Mouse (Mus musculus) forebrain, postnatal 0 days (tissue): Measurements from ENCODE around the gene Zfyve27. TPM values are rescaled to one million over a fixed set of nuclear protein-coding genes. Genes with fewer than 3 reads are reported as not detected.

Experiments
- ATAC-seq: fragments of 200-750 bp; cut with Nextera tagmentation; 2 replicates; pipeline ENCODE4 v1.8.0; 2017; ENCODE audit warnings: mild to moderate bottlenecking, moderate library complexity
- DNase-seq: peaks from one replicate; pipeline ENCODE4 v3.0.0-alpha.2; 2015
- H3K27ac ChIP-seq: fragments of 300-500 bp; sonication (generic); 2 replicates; pipeline ENCODE4 v1.5.1; 2014; ENCODE audit warnings: low read depth, mild to moderate bottlenecking, antibody characterized with exemption, low read length, moderate library complexity, mixed read lengths
- H3K27me3 ChIP-seq: fragments of 300-500 bp; sonication (generic); 2 replicates; pipeline ENCODE4 v1.6.1; 2014; ENCODE audit warnings: mild to moderate bottlenecking, low read length, mixed read lengths; ENCODE audit not compliant: insufficient read depth
- H3K36me3 ChIP-seq: fragments of 300-500 bp; sonication (generic); 2 replicates; pipeline ENCODE4 v1.6.1; 2014; ENCODE audit warnings: mild to moderate bottlenecking, moderate library complexity; ENCODE audit not compliant: insufficient read depth
- H3K4me1 ChIP-seq: fragments of 300-500 bp; sonication (generic); 2 replicates; pipeline ENCODE4 v1.6.1; 2014; ENCODE audit warnings: antibody characterized with exemption; ENCODE audit not compliant: insufficient read depth
- H3K4me2 ChIP-seq: fragments of 300-500 bp; sonication (generic); 2 replicates; pipeline ENCODE4 v1.6.1; 2014; ENCODE audit warnings: low read depth, mild to moderate bottlenecking, moderate library complexity
- H3K4me3 ChIP-seq: fragments of 300-500 bp; sonication (generic); 2 replicates; pipeline ENCODE4 v1.5.1; 2014; ENCODE audit warnings: low read depth, low read length, mixed read lengths
- H3K9ac ChIP-seq: fragments of 300-500 bp; sonication (generic); 2 replicates; pipeline ENCODE4 v1.6.1; 2014; ENCODE audit warnings: mild to moderate bottlenecking
- H3K9me3 ChIP-seq: fragments of 300-500 bp; sonication (generic); 2 replicates; pipeline ENCODE4 v1.6.1; 2016; ENCODE audit warnings: low read length
- CTCF ChIP-seq: sonication (generic); IDR thresholded peaks from 2 replicates; pipeline ENCODE4 v1.5.1; 2016; ENCODE audit warnings: antibody characterized with exemption, control low read depth, low read depth
- WGBS: fragments of 180-500 bp; shearing (Covaris S2); extraction: QIAGEN DNeasy Blood & Tissue Kit; methylation state at CpG from one replicate; pipeline ENCODE4 v1.1.7; 2014; 5-methylcytosine and 5-hydroxymethylcytosine counted together
- polyA plus RNA-seq: library from polyadenylated mRNA; unstranded; fragments of >200 nt; fragmentation: Nextera tagmentation; extraction: Ambion mirVana; gene quantifications from 2 replicates; pipeline ENCODE4 v1.2.1, GENCODE M21; 2015
- total RNA-seq: library from RNA; depleted of rRNA; stranded (reverse); fragments of >200 nt; gene quantifications from 2 replicates; pipeline ENCODE4 v1.2.3, GENCODE M21; 2014

Gene Zfyve27
- total and polyA plus RNA-seq, 2 experiments from 2014 or later: 44.1 to 94.4 TPM

- Histone ChIP-seq H3K4me3 (no peak overlapping the region), H3K27me3 (no peaks in the 10 kb centered on the region), H3K36me3 (no peaks in the 10 kb centered on the region), H3K9ac (no peak overlapping the region), H3K27ac (no peak overlapping the region), H3K9me3 (no peaks in the 10 kb centered on the region), H3K4me1 (no peaks in the 10 kb centered on the region), H3K4me2 (no peak overlapping the region)
- no peak for TF ChIP-seq CTCF
- ATAC-seq (no peak), DNase-seq (no peak)
- 70% methylated on average over 6 of the region's 6 CpGs for WGBS
Observed at GRCm38 (mm10) chr19:42209976-42210375, 46.2 kb downstream of the Zfyve27 start.

GRCm38 (mm10) chr19:42211936-42212335 lies 48.2 kb downstream of the Zfyve27 start:
- Histone ChIP-seq H3K27ac (no peak overlapping the region), H3K4me2 (no peak overlapping the region), H3K9ac (no peak overlapping the region), H3K9me3 (no peaks in the 10 kb centered on the region), H3K27me3 (no peaks in the 10 kb centered on the region), H3K36me3 (no peaks in the 10 kb centered on the region), H3K4me3 (no peak overlapping the region), H3K4me1 (no peaks in the 10 kb centered on the region)
- ATAC-seq (no peak), DNase-seq (no peak)
- 73% methylated on average over 8 of the region's 8 CpGs for WGBS
- TF ChIP-seq CTCF: no peak

GRCm38 (mm10) chr19:42214601-42215000 lies 50.9 kb downstream of the Zfyve27 start:
- whole genome bisulfite sequencing: 80% methylated on average over 2 of the region's 2 CpGs
- H3K4me2 ChIP-seq: no peak overlapping the region
- no peaks in the 10 kb centered on the region for H3K27me3 ChIP-seq
- H3K27ac ChIP-seq: no peak overlapping the region
- ATAC-seq (no peak), DNase-seq (no peak)
- no peaks in the 10 kb centered on the region for H3K36me3 ChIP-seq
- no peak overlapping the region for H3K4me3 ChIP-seq
- no peak overlapping the region for H3K9ac ChIP-seq
- TF ChIP-seq CTCF: no peak
- H3K4me1 ChIP-seq: no peaks in the 10 kb centered on the region
- no peaks in the 10 kb centered on the region for H3K9me3 ChIP-seq

GRCm38 (mm10) chr19:42216699-42217373 lies 53.1 kb downstream of the Zfyve27 start:
- DNase-seq: no peak
- no peaks in the 10 kb centered on the region for H3K9me3 ChIP-seq
- H3K4me2 ChIP-seq: no peak overlapping the region
- no peak overlapping the region for H3K4me3 ChIP-seq
- no peaks in the 10 kb centered on the region for H3K36me3 ChIP-seq
- no peak for ATAC-seq
- no peak overlapping the region for H3K9ac ChIP-seq
- H3K27ac ChIP-seq: no peak overlapping the region
- no peaks in the 10 kb centered on the region for H3K4me1 ChIP-seq
- 83% methylated on average over 7 of the region's 7 CpGs for WGBS
- TF ChIP-seq CTCF: no peak
- H3K27me3 ChIP-seq: no peaks in the 10 kb centered on the region

GRCm38 (mm10) chr19:42217374-42217763 lies 53.6 kb downstream of the Zfyve27 start:
- no peaks in the 10 kb centered on the region for H3K36me3 ChIP-seq
- H3K4me1 ChIP-seq: no peaks in the 10 kb centered on the region
- WGBS: 23% methylated on average over 2 of the region's 2 CpGs
- no peak overlapping the region for H3K4me3 ChIP-seq
- TF ChIP-seq CTCF: peak; percentile 89
- H3K9ac ChIP-seq: no peak overlapping the region
- no peak overlapping the region for H3K27ac ChIP-seq
- H3K4me2 ChIP-seq: no peak overlapping the region
- H3K27me3 ChIP-seq: no peaks in the 10 kb centered on the region
- peak; percentile 60 for ATAC-seq
- DNase-seq: peak; percentile 74
- no peaks in the 10 kb centered on the region for H3K9me3 ChIP-seq

- DNase-seq: no peak
- Histone ChIP-seq H3K36me3 (no peaks in the 10 kb centered on the region), H3K9me3 (no peaks in the 10 kb centered on the region), H3K4me3 (no peak overlapping the region), H3K27ac (no peak overlapping the region), H3K4me1 (no peaks in the 10 kb centered on the region), H3K9ac (no peak overlapping the region), H3K4me2 (no peak overlapping the region), H3K27me3 (no peaks in the 10 kb centered on the region)
- 80% methylated on average over 10 of the region's 10 CpGs for whole genome bisulfite sequencing
- TF ChIP-seq CTCF: no peak
- ATAC-seq: no peak
Observed at GRCm38 (mm10) chr19:42226451-42226850, 62.7 kb downstream of the Zfyve27 start.

- no peaks in the 10 kb centered on the region for H3K27me3 ChIP-seq
- H3K4me2 ChIP-seq: no peak overlapping the region
- no peaks in the 10 kb centered on the region for H3K9me3 ChIP-seq
- TF ChIP-seq CTCF: no peak
- H3K4me1 ChIP-seq: no peaks in the 10 kb centered on the region
- no peak for ATAC-seq
- DNase-seq: no peak
- H3K9ac ChIP-seq: no peak overlapping the region
- WGBS: 80% methylated on average over 17 of the region's 17 CpGs
- no peak overlapping the region for H3K27ac ChIP-seq
- H3K36me3 ChIP-seq: no peaks in the 10 kb centered on the region
- H3K4me3 ChIP-seq: no peak overlapping the region
Observed at GRCm38 (mm10) chr19:42229499-42230287, 65.9 kb downstream of the Zfyve27 start.
